Mouse (Mus musculus): Measurements from ENCODE around the gene Ano6.

The Ano6 gene

GRCm38 (mm10) chr15:95885953-95886820 lies 95.5 kb downstream of the Ano6 start:
- DNase-seq (ENCODE audit: low read depth in 1 of 2, low spot score in 2 of 2) = no peak

- DNase-seq (ENCODE audit: low read depth in 1 of 2, low spot score in 2 of 2) = no peak
Observed at GRCm38 (mm10) chr15:95887365-95887764, 96.7 kb downstream of the Ano6 start.

- DNase-seq (ENCODE audit: low read depth in 1 of 2, low spot score in 2 of 2) = no peak
Observed at GRCm38 (mm10) chr15:95888556-95888955, 97.9 kb downstream of the Ano6 start.

- DNase-seq (ENCODE audit: low read depth in 1 of 2, low spot score in 2 of 2) = no peak
Observed at GRCm38 (mm10) chr15:95890368-95890767, 99.7 kb downstream of the Ano6 start.

- no peak for DNase-seq (ENCODE audit: low read depth in 1 of 2, low spot score in 2 of 2)
Observed at GRCm38 (mm10) chr15:95892171-95892570, 101.5 kb downstream of the Ano6 start.

GRCm38 (mm10) chr15:95892929-95893328 lies 102.3 kb downstream of the Ano6 start:
- no peak for DNase-seq (ENCODE audit: low read depth in 1 of 2, low spot score in 2 of 2)

GRCm38 (mm10) chr15:95895699-95896098 lies 105.1 kb downstream of the Ano6 start:
- DNase-seq (ENCODE audit: low read depth in 1 of 2, low spot score in 2 of 2) = no peak

- DNase-seq (ENCODE audit: low read depth in 1 of 2, low spot score in 2 of 2) = no peak
Observed at GRCm38 (mm10) chr15:95897653-95898052, 107.0 kb downstream of the Ano6 start.

GRCm38 (mm10) chr15:95898438-95898837 lies 107.8 kb downstream of the Ano6 start:
- no peak for DNase-seq (ENCODE audit: low read depth in 1 of 2, low spot score in 2 of 2)

- no peak for DNase-seq (ENCODE audit: low read depth in 1 of 2, low spot score in 2 of 2)
Observed at GRCm38 (mm10) chr15:95902396-95902795, 111.8 kb downstream of the Ano6 start.

- DNase-seq (ENCODE audit: low read depth in 1 of 2, low spot score in 2 of 2) = no peak
Observed at GRCm38 (mm10) chr15:95904247-95904646, 113.6 kb downstream of the Ano6 start.

- DNase-seq (ENCODE audit: low read depth in 1 of 2, low spot score in 2 of 2) = peak; percentile 12 to 29
Observed at GRCm38 (mm10) chr15:95906017-95906749, 115.5 kb downstream of the Ano6 start.

- DNase-seq (ENCODE audit: low read depth in 1 of 2, low spot score in 2 of 2) = no peak
Observed at GRCm38 (mm10) chr15:95906891-95907290, 116.2 kb downstream of the Ano6 start.

GRCm38 (mm10) chr15:95907337-95907736 lies 116.7 kb downstream of the Ano6 start:
- DNase-seq (ENCODE audit: low read depth in 1 of 2, low spot score in 2 of 2) = no peak

GRCm38 (mm10) chr15:95907909-95908308 lies 117.3 kb downstream of the Ano6 start:
- DNase-seq (ENCODE audit: low read depth in 1 of 2, low spot score in 2 of 2) = no peak

GRCm38 (mm10) chr15:95910099-95910780 lies 119.6 kb downstream of the Ano6 start:
- DNase-seq (ENCODE audit: low read depth in 1 of 2, low spot score in 2 of 2) = no peak

- DNase-seq (ENCODE audit: low read depth in 1 of 2, low spot score in 2 of 2) = no peak
Observed at GRCm38 (mm10) chr15:95914963-95915362, 124.3 kb downstream of the Ano6 start.

GRCm38 (mm10) chr15:95915477-95915876 lies 124.8 kb downstream of the Ano6 start:
- DNase-seq (ENCODE audit: low read depth in 1 of 2, low spot score in 2 of 2) = no peak

GRCm38 (mm10) chr15:95917330-95917729 lies 126.7 kb downstream of the Ano6 start:
- DNase-seq (ENCODE audit: low read depth in 1 of 2, low spot score in 2 of 2) = no peak

GRCm38 (mm10) chr15:95920047-95920446 lies 129.4 kb downstream of the Ano6 start:
- no peak for DNase-seq (ENCODE audit: low read depth in 1 of 2, low spot score in 2 of 2)

GRCm38 (mm10) chr15:95921072-95921471 lies 130.4 kb downstream of the Ano6 start:
- no peak for DNase-seq (ENCODE audit: low read depth in 1 of 2, low spot score in 2 of 2)

- DNase-seq (ENCODE audit: low read depth in 1 of 2, low spot score in 2 of 2) = no peak
Observed at GRCm38 (mm10) chr15:95921639-95922038, 131.0 kb downstream of the Ano6 start.
